Mouse (Mus musculus): ENCODE data around the gene Tor1aip1.

GRCm38 (mm10) chr1:156058207-156058606, 21.9 kb upstream of the Tor1aip1 start:
- TF ChIP-seq EP300 (IDR thresholded peaks at IDR 0.05; ENCODE audit: insufficient read depth, low read depth, low read length) (no peak), POLR2A (IDR thresholded peaks at IDR 0.05; ENCODE audit: insufficient read depth, low read length) (no peak), CTCF (IDR thresholded peaks at IDR 0.05; ENCODE audit: low read depth, low read length) (no peak)
